Mouse (Mus musculus): Measurements from ENCODE around the gene Ush1c. TPM values are rescaled to one million over a fixed set of nuclear protein-coding genes. Genes with fewer than 3 reads are reported as not detected.

Gene Ush1c
- total RNA-seq (2014; rRNA removed; ENCODE audit: low replicate concordance) (1.3 and 5.5 TPM in 2 replicates), polyA plus RNA-seq (2015; fragmentation: Nextera tagmentation; extraction: Ambion mirVana) (1.9 and 2.7 TPM in 2 replicates)

- DNase-seq (ENCODE audit: low spot score): no peak
Measured at GRCm38 (mm10) chr7:46238346-46238745, at the start of gene Ush1c. Gene Ush1c, minus strand, starts transcription at chr7:46238503.

GRCm38 (mm10) chr7:46287051-46287450 is 48.7 kb upstream of the Ush1c start:
- no peak overlapping the region for H3K4me2 ChIP-seq (ENCODE audit: low read depth, low read length)
- 31% methylated on average over 8 of the region's 8 CpGs for WGBS
- H3K27ac ChIP-seq (ENCODE audit: low read depth): no peak overlapping the region
- H3K27me3 ChIP-seq (ENCODE audit: control insufficient read depth, insufficient read depth, low read length): peaks cover 9% of the 10 kb centered on the region; the same call in 1 of the 2 replicates
- no peak overlapping the region for H3K9ac ChIP-seq (replicated peaks; ENCODE audit: low read depth, low read length)
- H3K4me1 ChIP-seq (ENCODE audit: control insufficient read depth, insufficient read depth): no peaks in the 10 kb centered on the region; the same call in 1 of the 2 replicates
- DNase-seq (ENCODE audit: low spot score) (no peak), ATAC-seq (ENCODE audit: insufficient read depth, low read depth) (no peak)
- no peaks in the 10 kb centered on the region for H3K36me3 ChIP-seq (replicated peaks; ENCODE audit: control insufficient read depth, insufficient read depth, low read length)
- no peak overlapping the region for H3K4me3 ChIP-seq (ENCODE audit: low read depth, low read length)
- H3K9me3 ChIP-seq (replicated peaks; ENCODE audit: control insufficient read depth, low read length): no peaks in the 10 kb centered on the region
- TF ChIP-seq CTCF (IDR thresholded peaks at IDR 0.05; ENCODE audit: low read depth) (no peak), EP300 (IDR thresholded peaks at IDR 0.05; ENCODE audit: low read depth) (no peak)

More at GRCm38 (mm10) chr7:46238346-46238745, at the start of gene Ush1c:
- Histone ChIP-seq H3K9me3 (replicated peaks; ENCODE audit: control insufficient read depth, low read length) (no peaks in the 10 kb centered on the region), H3K27me3 (ENCODE audit: control insufficient read depth, insufficient read depth, low read length) (no peaks in the 10 kb centered on the region), H3K36me3 (replicated peaks; ENCODE audit: control insufficient read depth, insufficient read depth, low read length) (no peaks in the 10 kb centered on the region), H3K27ac (ENCODE audit: low read depth) (no peak within 1 kb of the TSS), H3K4me1 (ENCODE audit: control insufficient read depth, insufficient read depth) (no peaks in the 10 kb centered on the region), H3K9ac (replicated peaks; ENCODE audit: low read depth, low read length) (no peak within 1 kb of the TSS), H3K4me3 (ENCODE audit: low read depth, low read length) (no peak within 1 kb of the TSS), H3K4me2 (ENCODE audit: low read depth, low read length) (peak within 1 kb of the TSS; percentile 16)
- WGBS: 20% methylated on average over 10 of the region's 10 CpGs
- TF ChIP-seq CTCF (IDR thresholded peaks at IDR 0.05; ENCODE audit: low read depth) (no peak), EP300 (IDR thresholded peaks at IDR 0.05; ENCODE audit: low read depth) (no peak)
- ATAC-seq (ENCODE audit: insufficient read depth, low read depth): peak; percentile 40

- 79% methylated on average over 4 of the region's 4 CpGs for WGBS
- no peaks in the 10 kb centered on the region for H3K9me3 ChIP-seq (replicated peaks; ENCODE audit: control insufficient read depth, low read length)
Measured at GRCm38 (mm10) chr7:46286391-46286790, 48.1 kb upstream of the Ush1c start.

DNA sequence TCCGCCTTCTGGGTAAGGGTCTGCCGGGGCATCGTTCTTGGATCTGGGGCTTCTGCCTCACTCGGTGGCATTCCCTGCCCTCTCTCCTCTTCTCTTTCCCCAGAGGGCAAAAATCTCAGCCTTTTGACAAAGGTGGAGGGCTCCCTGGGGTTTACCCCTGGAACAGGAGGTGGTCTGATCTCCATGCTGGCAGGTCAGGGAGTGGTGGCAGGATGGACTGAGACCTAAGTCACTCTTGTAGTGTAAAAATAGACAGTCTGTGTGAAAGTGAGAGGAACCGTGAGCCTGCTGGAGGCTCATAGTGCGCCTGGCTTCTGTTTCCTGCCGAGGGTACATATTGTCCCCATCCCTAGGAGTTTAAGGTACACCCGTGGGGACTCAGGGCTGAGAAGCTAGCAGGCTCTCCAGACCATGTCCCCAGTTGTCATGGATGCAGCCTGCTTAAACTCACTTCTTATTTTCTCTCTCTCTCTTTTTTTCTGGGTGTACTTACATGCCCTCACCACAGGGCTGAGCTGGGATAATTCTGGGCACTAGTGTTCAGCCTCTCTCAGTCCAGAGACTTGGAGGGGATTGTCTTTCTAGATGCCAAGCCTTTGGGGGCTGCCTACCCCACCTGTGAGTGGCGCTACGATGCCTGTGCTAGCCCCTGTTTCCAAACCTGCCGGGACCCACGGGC is 47.0 kb upstream of the Ush1c start:
- TF ChIP-seq CTCF (IDR thresholded peaks at IDR 0.05; ENCODE audit: low read depth) (no peak; the same call in 1 of the 2 replicates), EP300 (IDR thresholded peaks at IDR 0.05; ENCODE audit: low read depth) (no peak)
- WGBS: 72% methylated on average over 12 of the region's 12 CpGs
- H3K9me3 ChIP-seq (replicated peaks; ENCODE audit: control insufficient read depth, low read length): no peaks in the 10 kb centered on the region
- H3K4me1 ChIP-seq (ENCODE audit: control insufficient read depth, insufficient read depth): no peaks in the 10 kb centered on the region; the same call in 1 of the 2 replicates
- no peaks in the 10 kb centered on the region for H3K36me3 ChIP-seq (replicated peaks; ENCODE audit: control insufficient read depth, insufficient read depth, low read length)
- ATAC-seq (ENCODE audit: insufficient read depth, low read depth): no peak
- H3K27ac ChIP-seq (ENCODE audit: low read depth): no peak overlapping the region
- H3K4me3 ChIP-seq (ENCODE audit: low read depth, low read length): no peak overlapping the region
- H3K4me2 ChIP-seq (ENCODE audit: low read depth, low read length): no peak overlapping the region
- H3K27me3 ChIP-seq (ENCODE audit: control insufficient read depth, insufficient read depth, low read length): peaks cover 9% of the 10 kb centered on the region; the same call in 1 of the 2 replicates
- no peak overlapping the region for H3K9ac ChIP-seq (replicated peaks; ENCODE audit: low read depth, low read length)
- no peak for DNase-seq (ENCODE audit: low spot score)

More at GRCm38 (mm10) chr7:46286391-46286790, 48.1 kb upstream of the Ush1c start:
- DNase-seq (ENCODE audit: low spot score): no peak
- TF ChIP-seq EP300 (IDR thresholded peaks at IDR 0.05; ENCODE audit: low read depth) (no peak), CTCF (IDR thresholded peaks at IDR 0.05; ENCODE audit: low read depth) (no peak)
- Histone ChIP-seq H3K27ac (ENCODE audit: low read depth) (no peak overlapping the region), H3K4me3 (ENCODE audit: low read depth, low read length) (no peak overlapping the region), H3K4me1 (ENCODE audit: control insufficient read depth, insufficient read depth) (no peaks in the 10 kb centered on the region; the same call in 1 of the 2 replicates), H3K9ac (replicated peaks; ENCODE audit: low read depth, low read length) (no peak overlapping the region), H3K36me3 (replicated peaks; ENCODE audit: control insufficient read depth, insufficient read depth, low read length) (no peaks in the 10 kb centered on the region), H3K27me3 (ENCODE audit: control insufficient read depth, insufficient read depth, low read length) (peaks cover 9% of the 10 kb centered on the region; the same call in 1 of the 2 replicates), H3K4me2 (ENCODE audit: low read depth, low read length) (no peak overlapping the region)
- no peak for ATAC-seq (ENCODE audit: insufficient read depth, low read depth)

DNA sequence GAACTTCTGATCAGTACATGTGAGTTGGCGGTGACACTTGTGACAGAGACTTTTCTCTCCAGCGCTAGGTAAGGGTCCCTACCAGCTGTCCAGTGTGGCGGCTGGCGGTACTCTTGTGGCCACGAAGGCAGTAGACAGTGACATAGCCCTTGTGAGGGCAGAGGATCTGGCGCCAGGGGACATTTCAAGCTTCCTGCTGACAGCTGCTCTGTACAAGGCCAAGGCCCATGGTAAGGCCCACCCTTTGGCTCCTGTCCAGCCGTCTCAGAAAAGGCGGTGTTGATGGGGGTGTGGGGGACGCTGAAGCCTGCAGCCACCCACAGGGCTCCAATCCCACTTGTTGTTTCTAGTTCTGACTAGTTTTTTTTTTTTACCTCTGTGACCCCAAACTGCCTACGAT is 45.4 kb upstream of the Ush1c start:
- TF ChIP-seq EP300 (IDR thresholded peaks at IDR 0.05; ENCODE audit: low read depth): no peak
- TF ChIP-seq CTCF (IDR thresholded peaks at IDR 0.05; ENCODE audit: low read depth): no peak
- peaks cover 9% of the 10 kb centered on the region; the same call in 1 of the 2 replicates for H3K27me3 ChIP-seq (ENCODE audit: control insufficient read depth, insufficient read depth, low read length)
- no peaks in the 10 kb centered on the region for H3K9me3 ChIP-seq (replicated peaks; ENCODE audit: control insufficient read depth, low read length)
- H3K4me2 ChIP-seq (ENCODE audit: low read depth, low read length): no peak overlapping the region
- WGBS: 35% methylated on average over 10 of the region's 10 CpGs
- no peaks in the 10 kb centered on the region; the same call in 1 of the 2 replicates for H3K4me1 ChIP-seq (ENCODE audit: control insufficient read depth, insufficient read depth)
- H3K27ac ChIP-seq (ENCODE audit: low read depth): no peak overlapping the region
- no peak overlapping the region for H3K9ac ChIP-seq (replicated peaks; ENCODE audit: low read depth, low read length)
- no peaks in the 10 kb centered on the region for H3K36me3 ChIP-seq (replicated peaks; ENCODE audit: control insufficient read depth, insufficient read depth, low read length)
- DNase-seq (ENCODE audit: low spot score): peak; percentile 10
- H3K4me3 ChIP-seq (ENCODE audit: low read depth, low read length): no peak overlapping the region
- ATAC-seq (ENCODE audit: insufficient read depth, low read depth): peak; percentile 61

Data from heart, postnatal 0 days (tissue).